Mouse (Mus musculus): Measurements from ENCODE around the gene Spsb1.

DNA sequence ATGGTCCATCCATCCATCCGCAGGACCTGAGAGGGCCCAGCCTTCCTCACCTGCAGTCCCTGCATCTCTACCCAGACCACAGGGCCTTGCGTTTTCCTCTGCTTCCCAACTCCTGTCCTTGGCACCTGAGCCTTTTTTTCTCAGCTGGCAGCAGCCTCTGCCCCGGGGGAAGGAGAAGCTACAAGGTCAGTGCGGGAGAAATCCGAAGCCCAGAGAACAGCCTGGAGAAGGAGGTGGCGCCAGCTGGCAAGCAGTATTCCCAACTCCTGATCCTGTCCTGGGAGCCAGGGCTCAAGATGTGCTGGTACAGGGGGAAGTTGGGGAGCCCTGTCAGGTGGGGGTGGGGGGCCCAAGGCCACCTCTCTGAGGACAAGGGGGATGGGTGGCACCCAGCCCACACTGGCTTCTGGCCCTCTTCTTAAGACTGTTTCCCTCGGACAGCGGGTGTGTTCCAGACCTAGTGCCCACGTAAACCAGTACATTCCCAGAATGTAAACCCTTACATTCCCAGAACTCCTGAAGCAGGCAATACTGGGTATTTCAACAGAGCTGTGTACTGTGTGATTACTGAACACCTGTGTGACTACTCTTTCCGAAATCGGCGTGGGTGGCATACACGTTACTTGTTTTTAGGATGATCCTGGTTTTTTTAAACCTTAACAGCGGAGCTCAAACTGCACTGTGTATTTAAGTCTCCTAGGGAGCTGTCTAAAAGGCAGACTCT lies 44.1 kb upstream of the Spsb1 start:
- TF ChIP-seq TAL1 (conservative IDR thresholded peaks at IDR 0.05; ENCODE audit: low read depth, low read length) (no peak), CTCF (IDR thresholded peaks at IDR 0.05; ENCODE audit: low read depth, low read length) (no peak), GATA1 (IDR thresholded peaks at IDR 0.05; ENCODE audit: borderline replicate concordance, low read length) (no peak), POLR2AphosphoS5 (IDR thresholded peaks at IDR 0.05; ENCODE audit: insufficient replicate concordance, low read depth, low read length) (no peak), GATA2 (IDR thresholded peaks at IDR 0.05; ENCODE audit: borderline replicate concordance, low read depth, low read length) (no peak)

Measured in G1E (cell line).